Mouse (Mus musculus): ENCODE results near the gene Raver2.

- TF ChIP-seq EP300 (optimal IDR thresholded peaks at IDR 0.05) = no peak
- no peak for TF ChIP-seq CTCF (IDR thresholded peaks at IDR 0.05; ENCODE audit: low read depth)
These were observed 130.8 kb downstream of the Raver2 start for GRCm38 (mm10) chr4:101199433-101200081.

Measured in stomach, postnatal 0 days (tissue).